Mouse (Mus musculus) right cerebral cortex, adult 18-20 months (tissue): Measurements from ENCODE around the gene Npm3.

ENCODE experiments used
- DNase-seq: peaks from one replicate; pipeline ENCODE4 v3.0.0; 2022; ENCODE audit warnings: mixed read lengths

Npm3 gene

GRCm38 (mm10) chr19:45749243-45750043, at the start of gene Npm3:
Gene Npm3 (minus strand): TSS chr19:45749591.
- DNase-seq, result peak; percentile 79

GRCm38 (mm10) chr19:45796879-45797278, 47.5 kb upstream of the Npm3 start:
- DNase-seq, result no peak

GRCm38 (mm10) chr19:45796061-45796556, 46.7 kb upstream of the Npm3 start:
- no peak for DNase-seq

GRCm38 (mm10) chr19:45795406-45795944, 46.1 kb upstream of the Npm3 start:
- DNase-seq, result no peak

- no peak for DNase-seq
Observed at GRCm38 (mm10) chr19:45794718-45795117, 45.3 kb upstream of the Npm3 start.

- DNase-seq, result no peak
Observed at GRCm38 (mm10) chr19:45792404-45792803, 43.0 kb upstream of the Npm3 start.

GRCm38 (mm10) chr19:45789888-45790874, 40.8 kb upstream of the Npm3 start:
- DNase-seq, result no peak

- DNase-seq, result no peak
Observed at GRCm38 (mm10) chr19:45789365-45789764, 40.0 kb upstream of the Npm3 start.

- DNase-seq, result no peak
Observed at GRCm38 (mm10) chr19:45788337-45788736, 38.9 kb upstream of the Npm3 start.

GRCm38 (mm10) chr19:45787450-45787849, 38.1 kb upstream of the Npm3 start:
- DNase-seq, result no peak

- no peak for DNase-seq
Observed at GRCm38 (mm10) chr19:45785470-45785869, 36.1 kb upstream of the Npm3 start.

- DNase-seq, result no peak
Observed at GRCm38 (mm10) chr19:45783933-45784576, 34.7 kb upstream of the Npm3 start.

GRCm38 (mm10) chr19:45783181-45783932, 34.0 kb upstream of the Npm3 start, which contains the start of gene Mgea5:
Gene Mgea5 (minus strand): TSS chr19:45783837.
- peak; percentile 99 for DNase-seq

- peak; percentile 56 for DNase-seq
Observed at GRCm38 (mm10) chr19:45782315-45783001, 33.1 kb upstream of the Npm3 start.

- DNase-seq, result no peak
Observed at GRCm38 (mm10) chr19:45781676-45782075, 32.3 kb upstream of the Npm3 start.

- DNase-seq, result no peak
Observed at GRCm38 (mm10) chr19:45780350-45780915, 31.0 kb upstream of the Npm3 start.

- DNase-seq, result peak; percentile 57
Observed at GRCm38 (mm10) chr19:45775486-45775885, 26.1 kb upstream of the Npm3 start.

- DNase-seq, result no peak
Observed at GRCm38 (mm10) chr19:45771501-45771900, 22.1 kb upstream of the Npm3 start.

GRCm38 (mm10) chr19:45760810-45761209, 11.4 kb upstream of the Npm3 start:
- DNase-seq, result no peak

- no peak for DNase-seq
Observed at GRCm38 (mm10) chr19:45758671-45759070, 9.3 kb upstream of the Npm3 start.

GRCm38 (mm10) chr19:45753551-45753950, 4.2 kb upstream of the Npm3 start:
- no peak for DNase-seq
